Mouse (Mus musculus) embryonic fibroblast, embryonic 13.5 days (primary cell): ENCODE data around the gene Ctnnd1.

Source experiments
- CTCF ChIP-seq: IDR thresholded peaks from 2 replicates; pipeline ENCODE4 v1.5.1; 2011; ENCODE audit warnings: mild to moderate bottlenecking, control low read depth, low read length, moderate library complexity, borderline replicate concordance; ENCODE audit not compliant: insufficient read depth
- POLR2A ChIP-seq: IDR thresholded peaks from 2 replicates; pipeline ENCODE4 v1.6.1; 2011; ENCODE audit warnings: low read depth, mild to moderate bottlenecking, control low read depth, low read length, moderate library complexity

DNA sequence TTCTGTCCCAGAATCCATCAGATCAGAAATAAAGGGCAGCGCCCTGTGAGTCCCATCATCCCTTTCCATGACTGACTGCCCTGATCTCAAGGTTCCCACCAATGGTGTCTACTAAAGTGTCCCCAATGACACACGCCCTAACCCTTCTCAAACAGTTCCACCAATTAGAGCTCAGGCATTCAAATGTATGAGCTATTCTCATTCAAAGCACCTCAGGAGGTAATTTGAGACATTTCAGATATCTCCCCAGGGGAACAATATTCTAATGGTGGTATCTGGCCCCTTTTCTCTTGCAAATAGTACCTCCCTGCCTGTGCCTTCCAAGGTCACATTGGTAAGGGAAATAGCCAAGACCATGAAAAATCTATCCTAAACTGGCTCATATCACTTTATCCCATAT lies 71.3 kb downstream of the Ctnnd1 start:
- no peak for TF ChIP-seq CTCF
- TF ChIP-seq POLR2A = no peak
